Mouse (Mus musculus) liver, postnatal 0 days (tissue): Measurements from ENCODE around the gene Epb41l3.

Source experiments
- CTCF ChIP-seq: sonication (generic); IDR thresholded peaks from 2 replicates; pipeline ENCODE4 v1.5.1; 2016; ENCODE audit warnings: antibody characterized with exemption, low read depth
- EP300 ChIP-seq: IDR thresholded peaks from 2 replicates; pipeline ENCODE4 v1.6.1; 2016; ENCODE audit warnings: antibody characterized with exemption, low read depth, mild to moderate bottlenecking

- peak; percentile 33 for TF ChIP-seq CTCF
- no peak for TF ChIP-seq EP300
Observed at GRCm38 (mm10) chr17:69211065-69211464, 135.6 kb downstream of the Epb41l3 start.
